Mouse (Mus musculus): ENCODE data around the gene Nlrp1a. TPM values are rescaled to one million over a fixed set of nuclear protein-coding genes. Genes with fewer than 3 reads are reported as not detected.
A peak's percentile ranks its signal among the peaks of the same experiment; 100 is the strongest.

Nlrp1a gene
- 0.08 and 0.19 TPM in 2 replicates for polyA plus RNA-seq (2015; fragmentation: Nextera tagmentation; extraction: Ambion mirVana)

DNA sequence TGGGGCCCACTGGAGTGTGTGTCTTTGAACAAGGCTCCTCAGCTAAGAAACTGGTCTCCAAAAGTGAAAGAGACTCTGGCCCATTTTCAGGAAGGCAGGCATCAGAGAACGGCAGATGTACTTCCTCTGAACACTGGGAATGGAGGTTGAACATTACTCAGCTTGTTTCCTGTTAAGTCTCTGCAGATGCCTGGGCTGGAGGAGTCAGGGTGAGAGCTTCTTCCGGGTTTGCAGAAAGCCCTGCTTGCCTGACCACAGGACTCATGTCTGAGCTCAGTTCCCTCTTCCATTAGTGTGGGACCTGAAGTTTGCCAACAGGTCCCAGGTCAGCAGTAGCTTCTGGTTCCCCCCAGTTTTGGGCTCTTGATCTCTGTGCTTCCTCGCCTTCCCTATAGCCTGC, at the start of gene Nlrp1a:
Gene Nlrp1a (minus strand): TSS at position 44 of the 400 bp plus-strand sequence.
- TF ChIP-seq EP300 (IDR thresholded peaks at IDR 0.05; ENCODE audit: low read depth) (no peak), CTCF (IDR thresholded peaks at IDR 0.05; ENCODE audit: low read depth) (no peak)
- Histone ChIP-seq H3K9me3 (ENCODE audit: low read length) (no peaks in the 10 kb centered on the region), H3K27me3 (ENCODE audit: insufficient read depth, low read length) (no peaks in the 10 kb centered on the region), H3K4me3 (ENCODE audit: low read depth, low read length) (no peak within 1 kb of the TSS), H3K4me1 (ENCODE audit: insufficient read depth) (no peaks in the 10 kb centered on the region), H3K27ac (ENCODE audit: low read depth) (peak within 1 kb of the TSS; percentile 70), H3K4me2 (ENCODE audit: low read depth, low read length) (peak within 1 kb of the TSS; percentile 40; the same call in 1 of the 2 replicates), H3K36me3 (replicated peaks; ENCODE audit: insufficient read depth, low read length) (no peaks in the 10 kb centered on the region), H3K9ac (replicated peaks) (no peak within 1 kb of the TSS)
- DNase-seq (no peak), ATAC-seq (peak; percentile 55; the same call in 1 of the 2 replicates)
- 44% methylated on average over 3 of the region's 3 CpGs for WGBS (ENCODE audit: insufficient replicate concordance)

DNA sequence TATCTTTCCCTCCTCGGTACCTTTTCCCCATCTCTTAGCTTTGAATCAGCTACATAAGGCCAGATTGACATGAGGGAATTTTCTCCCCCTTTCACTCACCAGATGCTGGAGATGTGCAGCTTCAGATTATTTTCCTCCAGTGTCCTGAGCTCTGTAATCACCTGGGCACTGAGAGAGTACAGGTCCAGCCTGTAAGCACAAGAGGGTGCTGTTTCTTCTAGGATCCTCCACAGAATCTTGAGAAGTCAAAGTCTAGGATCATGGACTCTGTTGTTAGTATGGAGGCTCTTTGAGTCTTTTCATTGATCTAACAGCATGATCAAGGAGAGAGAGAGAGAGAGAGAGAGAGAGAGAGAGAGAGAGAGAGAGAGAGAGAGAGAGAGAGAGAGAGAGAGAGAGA, 25.1 kb upstream of the Nlrp1a start:
- H3K36me3 ChIP-seq (replicated peaks; ENCODE audit: insufficient read depth, low read length), result no peaks in the 10 kb centered on the region
- 66% methylated on average over 1 of the region's 1 CpGs for WGBS (ENCODE audit: insufficient replicate concordance)
- no peaks in the 10 kb centered on the region for H3K9me3 ChIP-seq (ENCODE audit: low read length)
- no peak overlapping the region for H3K9ac ChIP-seq (replicated peaks)
- H3K4me3 ChIP-seq (ENCODE audit: low read depth, low read length), result no peak overlapping the region
- no peak for ATAC-seq
- no peaks in the 10 kb centered on the region for H3K27me3 ChIP-seq (ENCODE audit: insufficient read depth, low read length)
- no peak for DNase-seq
- H3K4me1 ChIP-seq (ENCODE audit: insufficient read depth), result no peaks in the 10 kb centered on the region
- H3K4me2 ChIP-seq (ENCODE audit: low read depth, low read length), result no peak overlapping the region
- no peak overlapping the region for H3K27ac ChIP-seq (ENCODE audit: low read depth)
- TF ChIP-seq CTCF (IDR thresholded peaks at IDR 0.05; ENCODE audit: low read depth), result 0 out of 2 replicates have a peak, but pooled peaks have one; percentile 6
- TF ChIP-seq EP300 (IDR thresholded peaks at IDR 0.05; ENCODE audit: low read depth), result no peak

- Histone ChIP-seq H3K9ac (replicated peaks) (no peak overlapping the region), H3K27me3 (ENCODE audit: insufficient read depth, low read length) (no peaks in the 10 kb centered on the region), H3K27ac (ENCODE audit: low read depth) (no peak overlapping the region), H3K9me3 (ENCODE audit: low read length) (no peaks in the 10 kb centered on the region), H3K4me2 (ENCODE audit: low read depth, low read length) (no peak overlapping the region), H3K36me3 (replicated peaks; ENCODE audit: insufficient read depth, low read length) (no peaks in the 10 kb centered on the region), H3K4me3 (ENCODE audit: low read depth, low read length) (no peak overlapping the region), H3K4me1 (ENCODE audit: insufficient read depth) (no peaks in the 10 kb centered on the region)
- 38% methylated on average over 1 of the region's 1 CpGs for WGBS (ENCODE audit: insufficient replicate concordance)
- no peak for TF ChIP-seq CTCF (IDR thresholded peaks at IDR 0.05; ENCODE audit: low read depth)
- DNase-seq, result no peak
- ATAC-seq, result peak; percentile 63
Measured at GRCm38 (mm10) chr11:71164139-71164538, 19.6 kb upstream of the Nlrp1a start.

DNA sequence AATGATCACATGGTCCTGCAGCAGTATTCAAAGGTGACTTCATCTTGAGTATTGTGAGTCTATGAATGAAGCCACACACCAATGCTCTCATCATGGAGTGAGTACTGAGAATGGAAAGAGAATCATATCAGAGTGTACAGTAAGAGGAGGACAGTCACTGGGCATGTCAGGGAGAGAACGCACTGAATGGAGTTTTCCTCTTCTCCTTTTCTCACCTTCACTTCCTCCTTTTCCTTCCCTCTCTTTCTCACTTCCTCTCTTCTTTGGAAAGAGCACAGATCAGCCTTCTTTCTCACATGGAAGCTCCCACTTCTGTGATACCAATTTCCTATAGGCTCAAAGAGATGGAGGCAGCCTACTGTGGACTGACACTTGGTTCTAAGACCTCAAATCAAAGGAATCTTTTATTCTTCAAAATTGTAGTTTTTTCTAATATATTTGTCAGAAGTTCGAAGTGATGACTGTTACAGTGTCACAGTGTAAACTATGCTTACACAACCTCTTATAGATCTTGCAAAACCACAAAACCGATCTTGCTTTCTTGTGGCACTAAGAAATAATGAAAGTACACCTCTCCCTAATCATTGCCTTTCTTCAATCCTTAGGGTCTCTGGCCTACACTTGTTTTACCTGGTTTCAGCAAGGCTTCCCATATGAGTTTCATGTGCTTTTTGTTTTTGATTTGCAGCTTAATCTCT, 15.1 kb upstream of the Nlrp1a start:
- Histone ChIP-seq H3K9ac (replicated peaks) (no peak overlapping the region), H3K27me3 (ENCODE audit: insufficient read depth, low read length) (no peaks in the 10 kb centered on the region), H3K36me3 (replicated peaks; ENCODE audit: insufficient read depth, low read length) (no peaks in the 10 kb centered on the region), H3K9me3 (ENCODE audit: low read length) (no peaks in the 10 kb centered on the region), H3K4me1 (ENCODE audit: insufficient read depth) (no peaks in the 10 kb centered on the region), H3K4me3 (ENCODE audit: low read depth, low read length) (no peak overlapping the region), H3K4me2 (ENCODE audit: low read depth, low read length) (no peak overlapping the region), H3K27ac (ENCODE audit: low read depth) (no peak overlapping the region)
- 38% methylated on average over 3 of the region's 3 CpGs for WGBS (ENCODE audit: insufficient replicate concordance)
- DNase-seq (no peak), ATAC-seq (no peak)
- TF ChIP-seq CTCF (IDR thresholded peaks at IDR 0.05; ENCODE audit: low read depth) (no peak), EP300 (IDR thresholded peaks at IDR 0.05; ENCODE audit: low read depth) (no peak)

GRCm38 (mm10) chr11:71155272-71155671, 10.8 kb upstream of the Nlrp1a start:
- TF ChIP-seq EP300 (IDR thresholded peaks at IDR 0.05; ENCODE audit: low read depth) (no peak), CTCF (IDR thresholded peaks at IDR 0.05; ENCODE audit: low read depth) (no peak)
- Histone ChIP-seq H3K9ac (replicated peaks) (no peak overlapping the region), H3K9me3 (ENCODE audit: low read length) (no peaks in the 10 kb centered on the region), H3K27ac (ENCODE audit: low read depth) (no peak overlapping the region), H3K4me2 (ENCODE audit: low read depth, low read length) (no peak overlapping the region), H3K27me3 (ENCODE audit: insufficient read depth, low read length) (no peaks in the 10 kb centered on the region), H3K4me3 (ENCODE audit: low read depth, low read length) (no peak overlapping the region), H3K4me1 (ENCODE audit: insufficient read depth) (no peaks in the 10 kb centered on the region), H3K36me3 (replicated peaks; ENCODE audit: insufficient read depth, low read length) (no peaks in the 10 kb centered on the region)
- ATAC-seq (no peak), DNase-seq (no peak)
- WGBS (ENCODE audit: insufficient replicate concordance), result 56% methylated on average over 1 of the region's 1 CpGs

DNA sequence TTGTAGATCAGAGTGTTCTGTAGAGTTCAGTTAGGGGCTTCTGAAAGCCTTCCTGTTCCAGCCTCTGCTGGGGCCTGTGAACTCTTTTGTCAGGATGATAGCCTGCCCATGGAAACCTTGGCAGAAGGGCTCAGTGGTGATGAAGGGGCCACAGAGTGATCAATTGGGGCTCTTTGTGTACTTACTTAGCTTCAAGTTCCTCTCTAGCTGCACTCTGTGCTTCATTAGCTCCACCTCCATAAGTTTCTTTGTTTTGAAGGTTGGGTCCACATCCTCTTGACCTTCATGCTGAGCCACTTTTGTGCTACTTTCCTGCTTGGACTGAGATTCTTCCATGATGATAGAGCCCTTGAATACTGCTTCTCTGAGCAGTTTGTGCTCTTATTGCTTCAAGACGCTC, 2.5 kb downstream of the Nlrp1a start:
- WGBS (ENCODE audit: insufficient replicate concordance), result 76% methylated on average over 1 of the region's 1 CpGs
- Histone ChIP-seq H3K4me1 (ENCODE audit: insufficient read depth) (no peaks in the 10 kb centered on the region), H3K9ac (replicated peaks) (no peak overlapping the region), H3K9me3 (ENCODE audit: low read length) (no peaks in the 10 kb centered on the region), H3K4me3 (ENCODE audit: low read depth, low read length) (no peak overlapping the region), H3K27ac (ENCODE audit: low read depth) (no peak overlapping the region), H3K36me3 (replicated peaks; ENCODE audit: insufficient read depth, low read length) (no peaks in the 10 kb centered on the region), H3K27me3 (ENCODE audit: insufficient read depth, low read length) (no peaks in the 10 kb centered on the region), H3K4me2 (ENCODE audit: low read depth, low read length) (no peak overlapping the region)
- TF ChIP-seq CTCF (IDR thresholded peaks at IDR 0.05; ENCODE audit: low read depth) (no peak), EP300 (IDR thresholded peaks at IDR 0.05; ENCODE audit: low read depth) (no peak)
- ATAC-seq (no peak), DNase-seq (no peak)

Measured in liver, postnatal 0 days (tissue).